Mouse (Mus musculus): Measurements from ENCODE around the gene Uqcrfs1. TPM values are rescaled to one million over a fixed set of nuclear protein-coding genes. Genes with fewer than 3 reads are reported as not detected.

Uqcrfs1 gene
- total RNA-seq, 2 experiments from 2014 or later, result 1,275 to 1,335 TPM

- peak in 1 of 2 experiments; percentile 47 for DNase-seq
These were observed 43.2 kb downstream of the Uqcrfs1 start for GRCm38 (mm10) chr13:30501860-30502395.

Other genes starting within 250 kb of the Uqcrfs1 start
- gene Agtr1a, start 208.9 kb downstream of the Uqcrfs1 start, total RNA-seq (2021), result 10 to 100 TPM; 54.7 to 58.6 TPM
- 10 to 100 TPM; 18.0 to 19.6 TPM for gene Dusp22, start 114.6 kb upstream of the Uqcrfs1 start, total RNA-seq (2021)
- 1 to 10 TPM; 1.1 to 5.5 TPM for gene Irf4, start 203.9 kb upstream of the Uqcrfs1 start, total RNA-seq (2021)